Mouse (Mus musculus): ENCODE results near the gene Onecut3.
A peak's percentile ranks its signal among the peaks of the same experiment; 100 is the strongest.

Onecut3 gene

GRCm38 (mm10) chr10:80503599-80504220, 9.1 kb downstream of the Onecut3 start:
- no peak for DNase-seq (ENCODE audit: low read depth, low spot score)

- no peak for DNase-seq (ENCODE audit: low read depth, low spot score)
Measured at GRCm38 (mm10) chr10:80504724-80505123, 10.1 kb downstream of the Onecut3 start.

GRCm38 (mm10) chr10:80506222-80506621, 11.6 kb downstream of the Onecut3 start:
- peak; percentile 83 for DNase-seq (ENCODE audit: low read depth, low spot score)

GRCm38 (mm10) chr10:80509412-80510272, 15.0 kb downstream of the Onecut3 start:
- peak; percentile 82 for DNase-seq (ENCODE audit: low read depth, low spot score)

- no peak for DNase-seq (ENCODE audit: low read depth, low spot score)
Measured at GRCm38 (mm10) chr10:80510273-80510660, 15.6 kb downstream of the Onecut3 start.

GRCm38 (mm10) chr10:80513739-80514138, 19.1 kb downstream of the Onecut3 start:
- no peak for DNase-seq (ENCODE audit: low read depth, low spot score)

- DNase-seq (ENCODE audit: low read depth, low spot score): no peak
Measured at GRCm38 (mm10) chr10:80519287-80519686, 24.7 kb downstream of the Onecut3 start.

- DNase-seq (ENCODE audit: low read depth, low spot score): no peak
Measured at GRCm38 (mm10) chr10:80523299-80523698, 28.7 kb downstream of the Onecut3 start.

GRCm38 (mm10) chr10:80526172-80526571, 31.5 kb downstream of the Onecut3 start:
- DNase-seq (ENCODE audit: low read depth, low spot score): no peak

- DNase-seq (ENCODE audit: low read depth, low spot score): no peak
Measured at GRCm38 (mm10) chr10:80532783-80533182, 38.1 kb downstream of the Onecut3 start.

GRCm38 (mm10) chr10:80533704-80534103, 39.1 kb downstream of the Onecut3 start:
- no peak for DNase-seq (ENCODE audit: low read depth, low spot score)

GRCm38 (mm10) chr10:80535071-80535470, 40.4 kb downstream of the Onecut3 start:
- no peak for DNase-seq (ENCODE audit: low read depth, low spot score)

- DNase-seq (ENCODE audit: low read depth, low spot score): no peak
Measured at GRCm38 (mm10) chr10:80535711-80536110, 41.1 kb downstream of the Onecut3 start.

GRCm38 (mm10) chr10:80538180-80538579, 43.5 kb downstream of the Onecut3 start:
- peak; percentile 92 for DNase-seq (ENCODE audit: low read depth, low spot score)

- DNase-seq (ENCODE audit: low read depth, low spot score): peak; percentile 90
Measured at GRCm38 (mm10) chr10:80538710-80539394, 44.2 kb downstream of the Onecut3 start, which contains the start of gene Atp8b3. Gene Atp8b3 (minus strand): TSS chr10:80539124.

GRCm38 (mm10) chr10:80539493-80539892, 44.9 kb downstream of the Onecut3 start:
- peak; percentile 53 for DNase-seq (ENCODE audit: low read depth, low spot score)

GRCm38 (mm10) chr10:80543873-80544272, 49.2 kb downstream of the Onecut3 start:
- DNase-seq (ENCODE audit: low read depth, low spot score): no peak

GRCm38 (mm10) chr10:80545590-80545989, 51.0 kb downstream of the Onecut3 start:
- DNase-seq (ENCODE audit: low read depth, low spot score): no peak

- no peak for DNase-seq (ENCODE audit: low read depth, low spot score)
Measured at GRCm38 (mm10) chr10:80546945-80547344, 52.3 kb downstream of the Onecut3 start.

- no peak for DNase-seq (ENCODE audit: low read depth, low spot score)
Measured at GRCm38 (mm10) chr10:80547539-80547938, 52.9 kb downstream of the Onecut3 start.

GRCm38 (mm10) chr10:80548428-80549006, 53.9 kb downstream of the Onecut3 start:
- peak; percentile 86 for DNase-seq (ENCODE audit: low read depth, low spot score)

GRCm38 (mm10) chr10:80549279-80549678, 54.6 kb downstream of the Onecut3 start:
- no peak for DNase-seq (ENCODE audit: low read depth, low spot score)

Measured in 3T3-L1 (cell line).